Mouse (Mus musculus): ENCODE data around the gene a.

GRCm38 (mm10) chr2:154786776-154787175, 4.4 kb upstream of the a start:
- TF ChIP-seq CTCF (conservative IDR thresholded peaks at IDR 0.05; ENCODE audit: low read length) (no peak), POU5F1 (IDR thresholded peaks at IDR 0.05; ENCODE audit: borderline replicate concordance, low read length) (no peak), NANOG (IDR thresholded peaks at IDR 0.05; ENCODE audit: borderline replicate concordance, low read length) (no peak)

Data from E14TG2a.4 (cell line).